Mouse (Mus musculus): ENCODE results near the gene Snd1.

Snd1 gene

GRCm38 (mm10) chr6:28799818-28800217 is 324.9 kb downstream of the Snd1 start:
- no peak for DNase-seq (ENCODE audit: low read depth, low spot score)

GRCm38 (mm10) chr6:28800976-28801375 is 326.0 kb downstream of the Snd1 start:
- no peak for DNase-seq (ENCODE audit: low read depth, low spot score)

GRCm38 (mm10) chr6:28803678-28804279 is 328.8 kb downstream of the Snd1 start:
- DNase-seq (ENCODE audit: low read depth, low spot score): no peak

- no peak for DNase-seq (ENCODE audit: low read depth, low spot score)
Observed at GRCm38 (mm10) chr6:28804751-28805150, 329.8 kb downstream of the Snd1 start.

GRCm38 (mm10) chr6:28813057-28813456 is 338.1 kb downstream of the Snd1 start:
- DNase-seq (ENCODE audit: low read depth, low spot score): no peak

- DNase-seq (ENCODE audit: low read depth, low spot score): no peak
Observed at GRCm38 (mm10) chr6:28814895-28815294, 340.0 kb downstream of the Snd1 start.

- no peak for DNase-seq (ENCODE audit: low read depth, low spot score)
Observed at GRCm38 (mm10) chr6:28817039-28817438, 342.1 kb downstream of the Snd1 start.

GRCm38 (mm10) chr6:28819509-28820358 is 344.8 kb downstream of the Snd1 start:
- no peak for DNase-seq (ENCODE audit: low read depth, low spot score)

GRCm38 (mm10) chr6:28822296-28822695 is 347.4 kb downstream of the Snd1 start:
- DNase-seq (ENCODE audit: low read depth, low spot score): no peak

GRCm38 (mm10) chr6:28823375-28823774 is 348.4 kb downstream of the Snd1 start:
- no peak for DNase-seq (ENCODE audit: low read depth, low spot score)

GRCm38 (mm10) chr6:28823802-28824201 is 348.9 kb downstream of the Snd1 start:
- DNase-seq (ENCODE audit: low read depth, low spot score): no peak

- no peak for DNase-seq (ENCODE audit: low read depth, low spot score)
Observed at GRCm38 (mm10) chr6:28825894-28826293, 351.0 kb downstream of the Snd1 start.

- no peak for DNase-seq (ENCODE audit: low read depth, low spot score)
Observed at GRCm38 (mm10) chr6:28826689-28827389, 351.9 kb downstream of the Snd1 start.

GRCm38 (mm10) chr6:28827565-28827964 is 352.6 kb downstream of the Snd1 start:
- no peak for DNase-seq (ENCODE audit: low read depth, low spot score)

- DNase-seq (ENCODE audit: low read depth, low spot score): no peak
Observed at GRCm38 (mm10) chr6:28828593-28828992, 353.7 kb downstream of the Snd1 start.

- no peak for DNase-seq (ENCODE audit: low read depth, low spot score)
Observed at GRCm38 (mm10) chr6:28830306-28830705, 355.4 kb downstream of the Snd1 start.

GRCm38 (mm10) chr6:28831011-28831853 is 356.3 kb downstream of the Snd1 start, which contains the start of gene Lrrc4:
TSS of gene Lrrc4 (minus strand) at chr6:28831747.
- DNase-seq (ENCODE audit: low read depth, low spot score): no peak

- DNase-seq (ENCODE audit: low read depth, low spot score): no peak
Observed at GRCm38 (mm10) chr6:28831854-28832750, 357.2 kb downstream of the Snd1 start.

- no peak for DNase-seq (ENCODE audit: low read depth, low spot score)
Observed at GRCm38 (mm10) chr6:28832751-28833291, 357.9 kb downstream of the Snd1 start.

- no peak for DNase-seq (ENCODE audit: low read depth, low spot score)
Observed at GRCm38 (mm10) chr6:28833380-28833822, 358.5 kb downstream of the Snd1 start.
